Mouse (Mus musculus) frontal cortex, adult 2 months (tissue): ENCODE measurements around the gene Taok3. TPM values are rescaled to one million over a fixed set of nuclear protein-coding genes. Genes with fewer than 3 reads are reported as not detected.
"Not testable (repeated sequence)": the region's sequence is repeated elsewhere in the genome, so short reads cannot be mapped to it uniquely, and the experiment has no call there.

Experiments
- DNase-seq, 2 experiments: peaks; one replicate each; pipeline ENCODE4 v3.0.0; 2022; ENCODE audit warnings: low spot score in 1 of 2; ENCODE audit errors: extremely low spot score in 1 of 2
- polyA plus RNA-seq: library from polyadenylated mRNA; depleted of rRNA; stranded (reverse); fragments of >200 nt; gene quantifications from 2 replicates; pipeline ENCODE4 v1.2.3, GENCODE M21; 2012

Gene Taok3
- polyA plus RNA-seq, 1 experiment = 48.2 TPM

GRCm38 (mm10) chr5:117289646-117290045 is 169.7 kb downstream of the Taok3 start:
- no peak for DNase-seq

DNA sequence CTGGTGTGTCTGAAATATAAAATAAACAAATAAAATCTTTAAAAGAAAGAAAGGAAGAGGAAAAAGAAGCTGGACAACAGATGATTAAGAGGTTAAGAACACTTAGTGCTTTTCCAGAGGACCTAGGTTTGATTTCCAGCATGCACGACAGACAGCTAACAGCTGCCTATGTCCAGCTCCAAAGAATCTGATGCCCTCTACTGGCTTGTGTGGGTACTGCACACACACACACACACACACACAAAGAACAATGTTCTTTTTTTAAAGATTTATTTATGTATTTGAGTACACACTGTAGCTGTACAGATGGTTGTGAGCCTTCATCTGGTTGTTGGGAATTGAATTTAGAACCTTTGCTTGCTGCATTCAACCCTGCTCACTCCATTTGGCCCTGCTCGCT is 170.2 kb downstream of the Taok3 start:
- DNase-seq = no peak

- no peak for DNase-seq
These were observed 171.4 kb downstream of the Taok3 start for GRCm38 (mm10) chr5:117291312-117291711.

DNA sequence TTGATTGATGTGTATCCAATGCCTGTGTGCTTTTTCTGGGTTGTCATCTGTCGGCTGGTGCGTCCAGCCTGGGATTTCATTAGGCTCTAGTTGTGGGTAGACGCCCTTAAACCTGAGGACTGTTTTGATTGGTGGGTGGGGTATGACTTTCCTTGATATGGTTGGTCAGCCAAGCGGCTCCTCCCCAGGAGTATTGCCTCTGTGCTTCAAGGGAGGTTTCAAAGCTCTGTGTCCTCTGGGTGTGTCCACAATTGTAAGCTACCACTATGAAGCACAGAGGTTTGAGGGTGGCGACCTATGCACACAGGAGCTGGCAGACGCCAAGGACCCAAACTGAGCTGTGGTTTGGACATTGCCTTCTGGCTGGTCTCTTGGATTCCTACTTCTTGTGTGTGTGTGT is 172.6 kb downstream of the Taok3 start:
- no peak for DNase-seq

DNA sequence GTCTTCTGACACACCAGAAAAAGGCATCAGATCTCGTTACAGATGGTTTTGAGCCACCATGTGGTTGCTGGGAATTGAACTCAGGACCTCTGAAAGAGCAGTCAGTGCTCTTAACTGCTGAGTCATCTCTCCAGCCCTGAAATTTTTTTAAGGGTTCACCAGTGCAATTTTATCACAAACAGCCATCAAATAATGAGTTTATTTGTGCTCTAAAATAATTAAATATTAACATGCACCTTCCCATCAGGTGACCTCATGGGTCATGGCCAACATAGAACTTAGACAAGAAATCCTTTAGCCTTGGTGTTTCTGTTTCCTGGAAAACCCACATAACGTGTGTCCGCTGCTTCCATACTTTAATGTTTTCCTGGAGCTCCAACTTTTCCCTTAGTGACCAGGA is 173.8 kb downstream of the Taok3 start:
- DNase-seq = not testable (repeated sequence)

DNA sequence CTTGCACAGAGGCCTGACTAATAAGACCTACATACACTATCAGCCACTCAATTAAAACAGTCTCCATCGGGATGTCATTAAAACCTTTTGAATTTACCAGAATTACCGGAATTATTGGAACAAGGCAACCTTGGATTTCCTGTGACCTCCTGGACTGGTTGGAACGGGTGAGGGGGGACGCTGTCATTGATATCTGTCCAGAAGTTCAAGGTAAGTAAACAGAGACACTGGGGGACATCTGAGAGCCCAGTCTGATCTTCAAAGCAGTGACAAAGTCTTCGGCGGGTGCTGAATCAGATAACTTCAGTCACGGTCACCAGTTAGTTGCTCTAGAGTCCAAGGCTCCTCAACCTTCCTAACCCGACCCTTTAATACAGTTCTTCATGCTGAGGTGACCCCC is 175.1 kb downstream of the Taok3 start:
- DNase-seq = no peak

DNA sequence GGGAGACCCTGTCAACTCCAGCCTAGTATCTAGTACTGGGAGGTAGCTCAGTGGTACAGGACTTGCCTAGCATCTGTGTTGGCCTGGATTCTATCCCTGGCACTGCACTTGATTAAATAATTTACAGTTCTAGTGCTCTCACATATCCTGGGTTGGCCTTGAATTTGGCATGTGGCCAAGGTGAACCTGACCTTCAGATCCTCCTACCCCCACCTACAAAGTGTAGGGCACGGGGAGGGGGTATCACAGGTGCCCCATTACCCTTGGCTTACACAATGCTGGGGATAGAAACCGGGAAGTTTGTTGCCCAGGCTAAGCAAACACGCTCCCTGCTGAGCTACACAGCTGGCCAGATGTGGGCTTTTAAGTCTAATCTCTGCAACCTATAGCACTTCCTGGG is 183.0 kb downstream of the Taok3 start:
- no peak for DNase-seq

GRCm38 (mm10) chr5:117303691-117304579 is 184.0 kb downstream of the Taok3 start:
- no peak for DNase-seq

- peak in 1 of 2 experiments; percentile 87 for DNase-seq
These were observed 185.0 kb downstream of the Taok3 start for GRCm38 (mm10) chr5:117304947-117305346.

DNA sequence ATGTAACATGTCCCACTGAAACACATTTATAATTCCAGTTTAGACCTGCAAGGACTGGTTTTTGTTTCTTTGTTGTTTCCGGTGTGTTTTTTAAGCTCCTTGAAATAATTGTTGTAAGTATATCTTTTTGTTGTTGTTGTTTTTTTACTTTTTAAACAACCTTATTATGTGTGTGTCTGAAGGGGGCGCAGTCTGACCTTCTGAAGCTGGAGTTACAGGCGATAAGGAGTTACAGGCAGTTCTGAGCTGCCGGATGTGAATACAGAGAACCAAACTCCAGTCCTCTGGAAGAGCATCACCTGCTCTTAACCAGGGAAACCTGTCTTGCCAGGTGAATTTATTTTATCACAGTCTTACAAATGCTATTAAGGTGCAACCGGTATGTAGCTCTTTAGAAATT is 185.8 kb downstream of the Taok3 start:
- no peak for DNase-seq

DNA sequence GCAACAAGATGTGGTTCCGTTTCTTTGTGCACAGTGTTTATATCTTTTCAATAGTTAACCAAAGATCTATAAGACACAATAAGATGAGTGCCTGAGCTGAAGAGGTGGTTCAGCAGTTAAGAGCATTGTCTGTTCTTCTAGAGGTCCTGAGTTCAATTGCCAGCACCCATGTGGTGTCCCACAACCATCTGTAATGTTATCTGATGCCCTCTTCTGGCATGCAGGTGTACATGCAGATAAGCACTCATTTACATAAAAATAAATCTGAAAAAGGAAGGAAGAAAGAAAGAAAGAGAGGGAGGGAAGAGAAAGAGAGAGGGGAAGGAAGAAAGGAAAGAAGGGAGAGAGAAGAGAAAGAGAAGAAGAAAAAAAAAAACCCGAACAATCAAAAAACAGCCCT is 186.9 kb downstream of the Taok3 start:
- DNase-seq = no peak

- peak in 1 of 2 experiments; percentile 71 for DNase-seq
These were observed 187.8 kb downstream of the Taok3 start for GRCm38 (mm10) chr5:117307699-117308098.

GRCm38 (mm10) chr5:117313420-117313819 is 193.5 kb downstream of the Taok3 start:
- no peak for DNase-seq

DNA sequence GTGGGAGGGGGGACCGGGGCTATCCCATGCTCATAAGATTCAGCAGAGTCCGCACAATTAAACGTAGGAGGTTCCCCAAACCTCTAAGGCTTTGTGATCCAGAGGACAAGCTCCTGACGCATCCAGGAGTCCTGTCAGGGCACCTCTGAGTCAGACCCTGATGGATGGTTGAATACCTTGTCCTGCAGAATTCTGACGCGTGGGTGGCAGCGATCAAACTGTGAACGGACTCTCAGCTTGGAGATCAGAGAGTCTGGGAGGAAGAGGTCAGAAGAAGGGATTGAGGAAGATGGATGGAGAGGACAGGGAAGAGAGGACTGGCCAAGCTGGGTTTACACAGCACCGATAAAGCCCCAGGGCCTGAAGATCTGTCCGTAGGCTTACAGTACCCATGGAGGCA is 194.0 kb downstream of the Taok3 start:
- no peak for DNase-seq

- no peak for DNase-seq
These were observed 194.9 kb downstream of the Taok3 start for GRCm38 (mm10) chr5:117314587-117315428.

- DNase-seq = peak in 1 of 2 experiments; percentile 28
These were observed 199.1 kb downstream of the Taok3 start, which contains the start of gene Vsig10 for GRCm38 (mm10) chr5:117318741-117319629. TSS of gene Vsig10 (plus strand) at chr5:117319083.

DNA sequence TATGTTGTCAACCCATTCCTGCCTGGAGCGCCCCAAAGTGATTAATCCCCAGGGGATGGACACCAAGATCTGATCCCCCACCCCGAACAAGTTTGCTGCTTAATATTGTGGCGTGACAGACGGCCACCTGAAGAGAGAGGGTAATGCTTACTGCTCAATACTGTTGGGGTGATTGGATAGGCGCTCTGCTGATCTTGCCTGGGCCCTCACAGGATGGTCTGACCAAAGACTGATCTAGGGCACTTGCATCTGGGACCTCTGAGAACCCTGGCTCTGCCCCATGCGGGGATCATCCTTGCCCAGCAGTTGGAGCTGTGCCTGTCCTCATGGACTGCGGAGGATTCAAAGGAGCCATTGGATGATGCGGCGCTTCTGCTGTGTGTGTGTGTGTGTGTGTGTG is 203.8 kb downstream of the Taok3 start:
- DNase-seq = no peak
